Mouse (Mus musculus) intestine, embryonic 16.5 days (tissue): ENCODE data around the gene Castor1. TPM values are rescaled to one million over a fixed set of nuclear protein-coding genes. Genes with fewer than 3 reads are reported as not detected.
"Not testable (repeated sequence)": the region's sequence is repeated elsewhere in the genome, so short reads cannot be mapped to it uniquely, and the experiment has no call there.

ENCODE experiments used
- ATAC-seq: fragments of 200-750 bp; cut with Nextera tagmentation; 2 replicates; pipeline ENCODE4 v1.8.0; 2017; ENCODE audit warnings: moderate TSS enrichment, moderate library complexity
- H3K27ac ChIP-seq: fragments of 300-500 bp; sonication (generic); 2 replicates; pipeline ENCODE4 v1.5.1; 2014; ENCODE audit warnings: mild to moderate bottlenecking, low read length
- H3K27me3 ChIP-seq: fragments of 300-500 bp; sonication (generic); replicated peaks from 2 replicates; pipeline ENCODE4 v1.6.1; 2014; ENCODE audit warnings: low read length, control low read depth, mixed read lengths; ENCODE audit not compliant: control insufficient read depth, insufficient read depth
- H3K36me3 ChIP-seq: fragments of 300-500 bp; sonication (generic); 2 replicates; pipeline ENCODE4 v1.6.1; 2014; ENCODE audit warnings: low read length, control low read depth; ENCODE audit not compliant: control insufficient read depth, insufficient read depth
- H3K4me1 ChIP-seq: fragments of 300-500 bp; sonication (generic); 2 replicates; pipeline ENCODE4 v1.6.1; 2014; ENCODE audit warnings: low read length, control low read depth, mixed read lengths; ENCODE audit not compliant: control insufficient read depth, insufficient read depth
- H3K4me2 ChIP-seq: fragments of 300-500 bp; sonication (generic); 2 replicates; pipeline ENCODE4 v1.6.1; 2014; ENCODE audit warnings: low read depth, low read length, control low read depth
- H3K4me3 ChIP-seq: fragments of 300-500 bp; sonication (generic); 2 replicates; pipeline ENCODE4 v1.5.1; 2014; ENCODE audit warnings: mild to moderate bottlenecking, low read length
- H3K9ac ChIP-seq: fragments of 300-500 bp; sonication (generic); 2 replicates; pipeline ENCODE4 v1.6.1; 2014; ENCODE audit warnings: low read depth, low read length
- H3K9me3 ChIP-seq: fragments of 300-500 bp; sonication (generic); 2 replicates; pipeline ENCODE4 v1.6.1; 2016; ENCODE audit warnings: low read length, control low read depth; ENCODE audit not compliant: control insufficient read depth
- WGBS: fragments of 180-500 bp; shearing (Covaris S2); extraction: QIAGEN DNeasy Blood & Tissue Kit; methylation state at CpG from one replicate; pipeline ENCODE4 v1.1.7; 2014; 5-methylcytosine and 5-hydroxymethylcytosine counted together
- polyA plus RNA-seq: library from polyadenylated mRNA; unstranded; fragments of >200 nt; fragmentation: Nextera tagmentation; extraction: Ambion mirVana; gene quantifications from 2 replicates; pipeline ENCODE4 v1.2.1, GENCODE M21; 2015

Castor1 gene
- 5.9 and 7.3 TPM in 2 replicates for polyA plus RNA-seq

DNA sequence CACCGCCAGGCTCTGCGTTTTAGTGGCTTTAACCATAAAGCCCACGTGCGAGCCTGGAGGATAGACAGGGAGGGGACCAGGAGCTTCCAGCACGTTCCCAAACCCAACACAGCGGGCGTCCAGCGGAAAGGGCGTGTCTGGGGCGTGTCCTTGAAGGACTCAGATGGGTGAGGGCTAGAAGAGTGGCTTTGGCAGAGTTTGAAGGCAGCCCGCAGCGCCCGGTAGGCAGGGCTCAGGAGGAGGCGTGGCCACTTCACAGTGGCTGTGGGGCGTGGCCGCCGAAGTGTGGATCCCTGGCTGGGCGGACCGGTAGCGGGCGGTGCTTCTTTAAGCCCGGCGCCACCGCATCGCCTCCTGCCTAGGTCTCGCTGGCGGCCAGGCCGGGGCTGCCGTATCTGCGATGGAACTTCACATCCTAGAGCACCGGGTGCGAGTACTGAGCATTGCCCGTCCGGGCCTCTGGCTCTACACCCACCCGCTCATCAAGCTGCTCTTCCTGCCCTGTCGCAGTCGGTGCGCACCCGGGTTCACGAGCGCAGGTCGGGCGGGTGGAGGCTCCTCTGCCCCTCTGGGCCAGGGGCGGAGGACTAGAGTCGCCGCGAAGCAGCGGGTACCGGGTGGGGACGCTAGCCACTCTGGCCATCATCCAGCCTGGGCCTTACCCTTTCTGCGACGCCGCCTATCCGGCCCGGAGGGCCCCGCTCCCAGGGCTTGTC is at the start of gene Castor1:
Gene Castor1 (plus strand): TSS at position 312 of the 716 bp plus-strand sequence.
- peaks cover 9% of the 10 kb centered on the region; the same call in 1 of the 2 replicates for H3K36me3 ChIP-seq
- peak within 1 kb of the TSS; percentile 70 for H3K9ac ChIP-seq
- peak within 1 kb of the TSS; percentile 96 for H3K4me2 ChIP-seq
- 2% methylated on average over 56 of the region's 56 CpGs for WGBS
- H3K4me3 ChIP-seq: peak within 1 kb of the TSS; percentile 60
- ATAC-seq: peak; percentile 90
- H3K27me3 ChIP-seq: no peaks in the 10 kb centered on the region
- H3K27ac ChIP-seq: no peak within 1 kb of the TSS
- no peaks in the 10 kb centered on the region for H3K9me3 ChIP-seq
- H3K4me1 ChIP-seq: peaks cover 4% of the 10 kb centered on the region; the same call in 1 of the 2 replicates

DNA sequence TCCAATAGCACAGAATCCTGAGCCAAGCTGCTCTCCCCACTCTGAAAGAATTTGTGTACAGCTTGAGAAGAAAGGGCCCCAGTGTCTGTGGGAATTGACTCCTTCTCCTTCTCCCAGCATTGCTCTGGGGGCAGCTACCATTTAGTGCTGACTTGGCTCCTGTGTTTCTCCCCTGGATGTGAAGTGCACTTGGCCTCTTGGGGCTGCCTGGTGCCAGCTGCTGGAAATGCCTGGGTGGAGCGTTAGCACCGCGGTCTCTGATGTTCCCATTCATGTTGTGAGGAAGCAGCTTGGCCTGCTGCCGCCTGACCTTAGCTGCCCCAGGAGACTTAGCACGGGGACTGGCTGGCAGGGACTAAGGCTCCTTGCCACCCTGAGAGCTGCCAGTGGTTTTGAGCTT is 43.4 kb upstream of the Castor1 start:
- no peak overlapping the region for H3K27ac ChIP-seq
- no peak overlapping the region for H3K4me3 ChIP-seq

DNA sequence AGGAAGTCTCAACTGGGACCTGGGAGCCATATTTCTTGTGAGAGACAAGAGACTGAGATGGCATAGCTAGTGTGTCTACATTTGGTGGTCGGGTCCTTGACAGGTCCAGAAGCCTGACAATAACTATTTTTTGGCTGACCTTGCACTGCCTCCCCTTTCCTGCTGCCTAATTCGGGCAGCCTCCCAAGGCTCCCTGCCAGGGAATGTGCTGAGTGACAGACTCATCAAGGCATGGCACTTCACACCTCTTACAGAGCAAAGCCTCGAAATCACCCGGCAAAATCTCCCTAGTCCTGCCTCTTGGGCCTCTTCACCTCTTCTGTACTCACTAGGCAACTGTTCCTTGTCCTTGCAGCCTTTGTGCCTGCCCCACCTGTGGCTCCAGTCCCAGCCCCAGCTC is 40.3 kb upstream of the Castor1 start:
- 74% methylated on average over 4 of the region's 4 CpGs for WGBS
- H3K9me3 ChIP-seq: no peaks in the 10 kb centered on the region
- H3K27ac ChIP-seq: no peak overlapping the region

More for the DNA sequence above, 43.4 kb upstream of the Castor1 start:
- H3K4me2 ChIP-seq: no peak overlapping the region
- H3K4me1 ChIP-seq: no peaks in the 10 kb centered on the region
- no peak overlapping the region for H3K9ac ChIP-seq
- H3K27me3 ChIP-seq: no peaks in the 10 kb centered on the region
- peaks cover 58% of the 10 kb centered on the region for H3K36me3 ChIP-seq
- WGBS: 92% methylated on average over 5 of the region's 5 CpGs
- no peaks in the 10 kb centered on the region for H3K9me3 ChIP-seq
- no peak for ATAC-seq

DNA sequence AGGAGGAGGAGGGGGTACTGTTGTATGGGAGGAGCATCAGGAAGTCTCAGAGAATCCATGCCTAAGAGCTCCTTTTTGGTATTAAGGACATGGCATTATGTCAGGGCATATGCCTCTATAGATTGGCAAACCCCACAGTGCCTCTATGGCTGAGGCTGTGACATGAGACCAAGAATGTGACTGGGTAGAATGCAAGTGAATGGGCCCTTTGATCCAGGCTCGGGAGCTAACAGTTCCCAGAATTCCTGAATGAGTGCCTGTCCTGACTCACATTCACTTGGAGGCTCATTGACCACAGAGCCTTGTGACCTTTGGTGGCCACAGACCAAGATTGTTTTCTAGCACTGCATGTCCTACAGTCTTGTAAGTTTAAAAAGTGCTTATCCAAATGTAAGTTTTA is 36.0 kb upstream of the Castor1 start:
- peaks cover 21% of the 10 kb centered on the region for H3K36me3 ChIP-seq
- H3K4me2 ChIP-seq: no peak overlapping the region
- H3K4me1 ChIP-seq: no peaks in the 10 kb centered on the region
- no peak overlapping the region for H3K4me3 ChIP-seq
- no peaks in the 10 kb centered on the region for H3K9me3 ChIP-seq
- no peaks in the 10 kb centered on the region for H3K27me3 ChIP-seq
- WGBS: 33% methylated on average over 1 of the region's 1 CpGs
- H3K9ac ChIP-seq: no peak overlapping the region
- ATAC-seq: no peak
- H3K27ac ChIP-seq: no peak overlapping the region

More for the DNA sequence above, 40.3 kb upstream of the Castor1 start:
- Histone ChIP-seq H3K27me3 (no peaks in the 10 kb centered on the region), H3K4me2 (no peak overlapping the region), H3K4me1 (no peaks in the 10 kb centered on the region), H3K4me3 (no peak overlapping the region), H3K9ac (no peak overlapping the region), H3K36me3 (peaks cover 47% of the 10 kb centered on the region)
- ATAC-seq: no peak

DNA sequence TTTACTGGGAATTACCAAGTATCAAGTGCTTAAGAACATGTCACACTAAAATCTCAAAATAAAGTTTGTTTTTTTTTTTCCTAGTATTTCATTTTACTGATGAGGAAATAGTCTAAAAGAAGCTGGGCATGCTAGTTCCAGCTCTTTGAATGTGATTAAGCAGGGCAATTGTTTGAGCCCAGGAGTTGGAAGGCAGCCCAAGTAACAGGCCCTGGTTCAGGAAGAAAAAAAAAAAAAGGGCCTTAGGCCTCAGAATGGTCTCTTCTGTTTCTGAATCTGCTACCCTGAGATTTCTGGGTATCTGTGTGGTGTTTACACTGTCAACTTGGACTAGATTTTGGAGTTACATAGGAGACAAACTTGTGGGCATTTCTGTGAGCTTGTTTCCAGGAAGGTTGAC is 34.5 kb upstream of the Castor1 start:
- Histone ChIP-seq H3K9me3 (no peaks in the 10 kb centered on the region), H3K4me1 (peaks cover 9% of the 10 kb centered on the region), H3K9ac (no peak overlapping the region), H3K4me3 (no peak overlapping the region), H3K36me3 (peaks cover 13% of the 10 kb centered on the region), H3K4me2 (no peak overlapping the region), H3K27ac (peak overlapping the region; percentile 15), H3K27me3 (no peaks in the 10 kb centered on the region)
- no peak for ATAC-seq

DNA sequence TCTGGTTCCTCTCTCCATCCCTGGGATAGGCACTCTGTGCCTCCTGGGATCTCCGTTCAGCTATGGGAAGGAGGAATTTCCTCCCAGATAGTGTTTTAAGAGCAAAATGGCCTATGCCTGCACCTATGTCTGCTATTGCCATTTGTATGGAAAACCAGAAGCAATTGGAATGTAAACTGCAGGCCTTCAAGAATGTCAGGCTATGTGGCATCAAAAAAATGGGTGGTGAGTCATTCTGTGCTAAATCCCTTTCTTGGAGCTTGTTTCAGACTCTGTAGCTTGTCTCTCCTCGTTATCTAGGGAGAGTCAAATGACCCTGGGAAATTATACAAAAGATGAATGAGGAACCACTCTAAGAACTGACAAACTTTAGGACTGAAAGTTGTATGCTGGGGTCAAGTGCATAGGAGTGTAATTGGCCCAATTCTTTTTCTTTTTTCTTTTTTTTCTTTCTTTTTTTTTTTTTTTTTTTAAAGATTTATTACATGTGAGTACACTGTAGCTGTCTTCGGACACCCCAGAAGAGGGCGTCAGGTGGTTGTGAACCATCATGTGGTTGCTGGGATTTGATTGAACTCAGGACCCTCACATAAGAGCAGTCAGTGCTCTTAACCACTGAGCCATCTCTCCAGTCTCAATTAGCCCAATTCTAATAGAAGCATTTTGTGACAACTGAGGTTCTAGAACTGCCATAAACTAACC is 33.6 kb upstream of the Castor1 start:
- H3K27ac ChIP-seq: peak overlapping the region; percentile 15; the same call in 1 of the 2 replicates

DNA sequence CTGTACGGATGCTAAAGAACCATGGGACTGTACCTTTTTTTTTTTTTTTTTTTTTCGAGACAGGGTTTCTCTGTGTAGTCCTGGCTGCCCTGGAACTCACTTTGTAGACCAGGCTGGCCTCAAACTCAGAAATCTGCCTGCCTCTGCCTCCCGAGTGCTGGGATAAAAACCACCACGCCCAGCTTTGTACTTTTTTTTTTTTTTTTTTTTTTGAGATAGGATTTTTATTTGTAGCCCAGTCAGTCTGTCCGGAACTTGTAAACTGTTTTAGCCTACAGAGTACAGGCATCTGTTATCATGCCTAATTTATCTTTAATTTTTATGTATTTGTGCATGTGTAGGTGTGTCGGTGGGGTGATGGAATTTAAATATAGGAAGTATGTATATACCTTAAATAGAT is 32.5 kb upstream of the Castor1 start:
- not testable (repeated sequence) for H3K9me3 ChIP-seq, H3K4me2 ChIP-seq, H3K9ac ChIP-seq, H3K4me3 ChIP-seq, H3K27ac ChIP-seq, H3K36me3 ChIP-seq, H3K27me3 ChIP-seq, ATAC-seq
- 92% methylated on average over 6 of the region's 6 CpGs for WGBS
- peaks cover 17% of the 10 kb centered on the region for H3K4me1 ChIP-seq

More for the DNA sequence above, 33.6 kb upstream of the Castor1 start:
- peaks cover 6% of the 10 kb centered on the region for H3K36me3 ChIP-seq
- WGBS: 59% methylated on average over 4 of the region's 4 CpGs
- no peak overlapping the region for H3K4me2 ChIP-seq
- H3K4me1 ChIP-seq: peaks cover 14% of the 10 kb centered on the region
- ATAC-seq: no peak
- H3K9me3 ChIP-seq: no peaks in the 10 kb centered on the region
- H3K9ac ChIP-seq: no peak overlapping the region
- H3K4me3 ChIP-seq: no peak overlapping the region
- no peaks in the 10 kb centered on the region for H3K27me3 ChIP-seq

DNA sequence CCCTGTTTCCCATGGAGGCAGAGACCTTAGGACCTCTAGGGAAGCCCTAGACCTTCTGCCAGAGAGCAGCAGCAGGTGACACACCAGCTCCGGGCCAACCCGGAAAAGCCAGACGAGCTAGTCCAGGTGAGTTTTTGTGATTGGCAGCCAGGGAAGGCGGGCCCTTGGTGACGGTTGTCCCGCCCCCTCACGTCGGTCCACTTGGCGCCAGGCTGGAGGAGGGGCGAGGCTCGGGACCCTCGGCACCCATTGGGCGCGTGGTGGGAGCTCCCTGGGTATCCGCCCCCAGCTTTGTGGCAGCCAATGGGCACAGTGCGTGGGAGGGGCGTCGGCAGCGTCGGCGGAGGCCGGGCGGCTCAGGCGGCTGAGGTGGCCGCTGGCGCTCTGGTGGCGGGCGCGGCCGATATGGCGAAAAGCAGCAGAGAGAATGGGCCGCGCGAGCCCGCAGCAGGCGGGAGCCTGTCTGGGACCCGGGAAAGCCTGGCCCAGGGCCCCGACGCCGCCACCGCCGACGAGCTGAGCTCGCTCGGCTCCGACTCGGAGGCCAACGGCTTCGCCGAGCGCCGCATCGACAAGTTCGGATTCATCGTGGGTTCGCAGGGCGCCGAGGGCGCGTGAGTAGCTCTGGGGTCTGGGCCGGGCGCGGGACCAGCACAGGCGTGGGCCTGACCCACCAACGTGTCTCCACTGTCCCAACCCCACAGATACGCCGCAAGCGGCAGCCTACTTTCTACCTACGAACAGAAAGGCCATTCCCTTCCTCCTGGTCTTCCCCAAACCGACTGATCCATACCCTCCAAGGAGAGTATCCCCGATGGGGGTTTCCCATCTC is 31.3 kb upstream of the Castor1 start, which contains the start of gene Tbc1d10a:
Gene Tbc1d10a (plus strand): TSS at position 304 of the 832 bp plus-strand sequence.
- peak; percentile 100 for ATAC-seq
- Histone ChIP-seq H3K27ac (peak within 1 kb of the TSS; percentile 72), H3K36me3 (peaks cover 3% of the 10 kb centered on the region), H3K9me3 (no peaks in the 10 kb centered on the region), H3K4me1 (peaks cover 22% of the 10 kb centered on the region), H3K27me3 (no peaks in the 10 kb centered on the region), H3K4me3 (peak within 1 kb of the TSS; percentile 87), H3K4me2 (peak within 1 kb of the TSS; percentile 91), H3K9ac (peak within 1 kb of the TSS; percentile 95)
- under 1% methylated on average over 70 of the region's 71 CpGs for WGBS

DNA sequence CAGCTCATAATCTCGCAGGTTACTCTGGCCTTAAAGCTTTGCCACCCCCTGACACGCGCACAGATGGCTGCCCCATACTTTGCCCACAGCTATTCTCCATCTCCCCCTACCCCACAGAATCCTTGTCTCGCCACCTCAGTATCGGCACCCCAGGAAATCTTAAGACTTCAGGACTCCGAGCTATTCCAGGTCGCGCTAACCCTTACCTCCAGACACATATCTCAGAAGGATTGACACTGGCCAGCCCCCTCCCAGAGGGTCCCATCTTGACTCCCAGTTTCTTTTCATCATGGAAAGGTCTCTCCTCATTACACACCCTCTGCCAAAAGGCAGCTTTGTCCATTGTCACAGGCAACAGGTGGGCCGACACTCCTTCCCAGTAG is 30.7 kb upstream of the Castor1 start:
- H3K27ac ChIP-seq: no peak overlapping the region
- peak overlapping the region; percentile 87 for H3K4me3 ChIP-seq
- H3K36me3 ChIP-seq: peaks cover 3% of the 10 kb centered on the region
- WGBS: 13% methylated on average over 9 of the region's 9 CpGs
- H3K4me1 ChIP-seq: peaks cover 27% of the 10 kb centered on the region
- no peaks in the 10 kb centered on the region for H3K27me3 ChIP-seq
- H3K4me2 ChIP-seq: peak overlapping the region; percentile 91
- H3K9me3 ChIP-seq: no peaks in the 10 kb centered on the region
- ATAC-seq: no peak
- peak overlapping the region; percentile 95 for H3K9ac ChIP-seq
